Mouse (Mus musculus) hindbrain, postnatal 0 days (tissue): ENCODE data around the gene Hmgn5. TPM values are rescaled to one million over a fixed set of nuclear protein-coding genes. Genes with fewer than 3 reads are reported as not detected.

Experiments used
- ATAC-seq: fragments of 200-750 bp; cut with Nextera tagmentation; 2 replicates; pipeline ENCODE4 v1.8.0; 2017; ENCODE audit warnings: mild to moderate bottlenecking, moderate TSS enrichment, moderate library complexity
- DNase-seq: peaks from one replicate; pipeline ENCODE4 v3.0.0-alpha.2; 2015; ENCODE audit warnings: low spot score
- H3K27ac ChIP-seq: fragments of 300-500 bp; sonication (generic); 2 replicates; pipeline ENCODE4 v1.5.1; 2014; ENCODE audit warnings: mild to moderate bottlenecking
- H3K27me3 ChIP-seq: fragments of 300-500 bp; sonication (generic); 2 replicates; pipeline ENCODE4 v1.6.1; 2014; ENCODE audit warnings: low read length, mixed read lengths; ENCODE audit not compliant: insufficient read depth
- H3K36me3 ChIP-seq: fragments of 300-500 bp; sonication (generic); 2 replicates; pipeline ENCODE4 v1.6.1; 2014; ENCODE audit warnings: low read length, mixed read lengths; ENCODE audit not compliant: insufficient read depth
- H3K4me1 ChIP-seq: fragments of 300-500 bp; sonication (generic); 2 replicates; pipeline ENCODE4 v1.6.1; 2014; ENCODE audit warnings: antibody characterized with exemption, low read length, mixed read lengths; ENCODE audit not compliant: insufficient read depth
- H3K4me2 ChIP-seq: fragments of 300-500 bp; sonication (generic); 2 replicates; pipeline ENCODE4 v1.6.1; 2014; ENCODE audit warnings: low read depth, mild to moderate bottlenecking, low read length, moderate library complexity, mixed read lengths
- H3K4me3 ChIP-seq: fragments of 300-500 bp; sonication (generic); 2 replicates; pipeline ENCODE4 v1.5.1; 2014; ENCODE audit warnings: low read length
- H3K9ac ChIP-seq: fragments of 300-500 bp; sonication (generic); replicated peaks from 2 replicates; pipeline ENCODE4 v1.6.1; 2014; ENCODE audit warnings: mild to moderate bottlenecking, low read length, moderate library complexity, mixed read lengths
- H3K9me3 ChIP-seq: fragments of 300-500 bp; sonication (generic); 2 replicates; pipeline ENCODE4 v1.6.1; 2016; ENCODE audit warnings: low read length, mixed read lengths
- CTCF ChIP-seq: IDR thresholded peaks from 2 replicates; pipeline ENCODE4 v1.5.1; 2016; ENCODE audit warnings: antibody characterized with exemption, control low read depth, low read depth
- WGBS: fragments of 180-500 bp; shearing (Covaris S2); extraction: QIAGEN DNeasy Blood & Tissue Kit; methylation state at CpG from one replicate; pipeline ENCODE4 v1.1.7; 2014; 5-methylcytosine and 5-hydroxymethylcytosine counted together
- polyA plus RNA-seq: library from polyadenylated mRNA; unstranded; fragments of >200 nt; fragmentation: Nextera tagmentation; extraction: Ambion mirVana; gene quantifications from 2 replicates; pipeline ENCODE4 v1.2.1, GENCODE M21; 2015
- total RNA-seq: library from RNA; depleted of rRNA; stranded (reverse); fragments of >200 nt; gene quantifications from 2 replicates; pipeline ENCODE4 v1.2.3, GENCODE M21; 2014; rRNA removed

Gene Hmgn5
- total and polyA plus RNA-seq, 2 experiments from 2014 or later, result 0.52 to 12.8 TPM

DNA sequence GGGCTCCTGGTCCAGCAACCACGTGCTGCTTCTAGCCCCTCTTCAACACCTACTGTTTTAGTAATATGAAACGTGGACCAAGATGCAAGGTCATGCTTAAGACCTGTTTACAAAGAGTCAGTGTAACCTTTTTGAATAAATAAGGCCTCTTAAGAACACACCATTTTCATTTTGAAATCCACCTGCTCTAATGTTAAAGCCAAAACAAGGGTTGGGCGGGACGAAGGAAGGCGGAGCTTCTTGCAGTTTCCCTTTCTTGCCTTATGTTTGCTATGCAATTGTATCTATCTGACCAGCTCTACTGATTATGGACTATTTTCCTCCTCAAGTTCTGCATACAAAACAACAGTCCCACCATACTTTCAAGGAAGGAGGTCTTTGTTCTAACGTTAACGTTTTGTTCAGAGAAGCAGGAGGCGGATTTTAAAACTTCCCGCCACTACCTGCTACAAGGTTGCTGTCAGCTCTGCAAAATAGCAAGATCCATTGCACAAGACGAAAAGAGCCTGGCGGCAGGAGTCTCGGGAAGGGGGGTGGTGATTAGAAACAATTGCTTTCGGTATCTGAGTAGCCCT lies 1.5 kb downstream of the Hmgn5 start:
- H3K27ac ChIP-seq, result no peak overlapping the region
- ATAC-seq (no peak), DNase-seq (peak; percentile 11)
- H3K4me3 ChIP-seq, result peak overlapping the region; percentile 49
- no peaks in the 10 kb centered on the region for H3K27me3 ChIP-seq
- no peaks in the 10 kb centered on the region for H3K36me3 ChIP-seq
- H3K4me1 ChIP-seq, result no peaks in the 10 kb centered on the region
- 34% methylated on average over 13 of the region's 13 CpGs for WGBS
- peak overlapping the region; percentile 48; the same call in 1 of the 2 replicates for H3K9ac ChIP-seq
- no peak for TF ChIP-seq CTCF
- peak overlapping the region; percentile 67 for H3K4me2 ChIP-seq
- H3K9me3 ChIP-seq, result no peaks in the 10 kb centered on the region

DNA sequence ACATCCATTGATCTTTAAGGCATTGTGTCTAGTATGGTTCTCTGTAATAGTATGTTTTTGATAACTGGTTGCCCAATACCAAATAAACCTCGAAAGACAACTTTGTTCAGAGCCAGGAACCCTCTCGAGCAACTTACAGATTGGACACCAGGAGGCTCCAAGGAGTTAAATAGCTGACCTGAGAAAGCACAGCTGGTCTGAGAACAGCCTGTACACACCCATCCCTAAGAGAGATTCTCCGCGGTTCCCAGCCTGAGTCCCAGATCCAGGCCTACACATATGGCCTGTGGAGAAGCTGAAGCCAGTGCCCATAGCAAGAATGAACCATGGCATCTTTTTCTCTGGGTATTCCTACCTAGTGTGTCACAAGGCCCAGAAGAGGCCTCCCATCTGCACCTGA lies 11.9 kb downstream of the Hmgn5 start:
- no peak for ATAC-seq
- WGBS, result 65% methylated on average over 4 of the region's 4 CpGs

More for the DNA sequence above, 11.9 kb downstream of the Hmgn5 start:
- Histone ChIP-seq H3K9ac (no peak overlapping the region), H3K4me2 (no peak overlapping the region), H3K4me1 (no peaks in the 10 kb centered on the region), H3K9me3 (no peaks in the 10 kb centered on the region), H3K4me3 (no peak overlapping the region), H3K27ac (no peak overlapping the region), H3K36me3 (no peaks in the 10 kb centered on the region), H3K27me3 (no peaks in the 10 kb centered on the region)
- TF ChIP-seq CTCF, result no peak
- DNase-seq, result no peak

Other genes starting within 250 kb of the Hmgn5 start
- gene Brwd3, start 179.0 kb downstream of the Hmgn5 start, total RNA-seq, result 5.0 and 5.3 TPM in 2 replicates
- gene Brwd3, start 179.0 kb downstream of the Hmgn5 start, polyA plus RNA-seq, result 2.9 and 3.4 TPM in 2 replicates
- 66.8 and 68.2 TPM in 2 replicates for gene Sh3bgrl, start 82.0 kb upstream of the Hmgn5 start, total RNA-seq
- gene Sh3bgrl, start 82.0 kb upstream of the Hmgn5 start, polyA plus RNA-seq, result 142 and 143 TPM in 2 replicates
- gene Gm6377, start 183.4 kb upstream of the Hmgn5 start, total RNA-seq, result 0.07 TPM in 1 of 2 replicates, not detected in the other
- 0.05 TPM in 1 of 2 replicates, not detected in the other for gene Gm6377, start 183.4 kb upstream of the Hmgn5 start, polyA plus RNA-seq